Mouse (Mus musculus) ES-E14 (cell line): Measurements from ENCODE around the gene Crcp. TPM values are rescaled to one million over a fixed set of nuclear protein-coding genes. Genes with fewer than 3 reads are reported as not detected.
A peak's percentile ranks its signal among the peaks of the same experiment; 100 is the strongest.

Experiments
- DNase-seq: peaks from one replicate; pipeline ENCODE4 v3.0.0-alpha.2; 2013; ENCODE audit warnings: low read depth, low spot score
- H3K27ac ChIP-seq: 2 replicates; pipeline ENCODE4 v1.5.1; 2012; ENCODE audit warnings: low read depth, mild to moderate bottlenecking, low read length, moderate library complexity, mixed read lengths; ENCODE audit not compliant: poor library complexity, insufficient read depth, severe bottlenecking
- H3K36me3 ChIP-seq: 2 replicates; pipeline ENCODE4 v1.6.1; 2012; ENCODE audit warnings: mild to moderate bottlenecking, low read length, moderate library complexity, mixed read lengths; ENCODE audit not compliant: control insufficient read depth, poor library complexity, insufficient read depth, severe bottlenecking
- H3K4me1 ChIP-seq, 2 experiments: fragments of 150-350 bp in 1 of 2; sonication (generic) in 1 of 2; 2 replicates each; pipeline ENCODE4 v1.6.1; 2012; ENCODE audit warnings: low read length in 2 of 2, mild to moderate bottlenecking in 1 of 2, mixed read lengths in 1 of 2; ENCODE audit not compliant: control insufficient read depth in 2 of 2, insufficient read depth in 2 of 2, poor library complexity in 1 of 2
- H3K4me3 ChIP-seq, 2 experiments: fragments of 150-350 bp in 1 of 2; sonication (generic) in 1 of 2; 2 replicates each; pipeline ENCODE4 v1.5.1; 2012; ENCODE audit warnings: low read length in 2 of 2, low read depth in 1 of 2, mild to moderate bottlenecking in 1 of 2, mixed read lengths in 1 of 2; ENCODE audit not compliant: insufficient read depth in 1 of 2, poor library complexity in 1 of 2, severe bottlenecking in 1 of 2
- H3K9ac ChIP-seq: 2 replicates; pipeline ENCODE4 v1.6.1; 2012; ENCODE audit warnings: low read depth, mild to moderate bottlenecking, low read length, mixed read lengths; ENCODE audit not compliant: poor library complexity, insufficient read depth, severe bottlenecking
- H3K9me3 ChIP-seq: fragments of 150-350 bp; sonication (generic); 2 replicates; pipeline ENCODE4 v1.6.1; 2012; ENCODE audit warnings: low read depth, mild to moderate bottlenecking, low read length; ENCODE audit not compliant: control insufficient read depth, insufficient read depth
- CHD2 ChIP-seq: IDR thresholded peaks from 2 replicates; pipeline ENCODE4 v1.6.1; 2014; ENCODE audit warnings: mild to moderate bottlenecking, low read depth, low read length, inconsistent platforms
- HCFC1 ChIP-seq: IDR thresholded peaks from 2 replicates; pipeline ENCODE4 v1.6.1; 2012; ENCODE audit warnings: low read length, inconsistent platforms, borderline replicate concordance; ENCODE audit not compliant: insufficient read depth
- MAFK ChIP-seq: IDR thresholded peaks from 2 replicates; pipeline ENCODE4 v1.6.1; 2014; ENCODE audit warnings: mild to moderate bottlenecking, low read depth, low read length, inconsistent platforms; ENCODE audit not compliant: insufficient read depth
- ZC3H11A ChIP-seq: IDR thresholded peaks from 2 replicates; pipeline ENCODE4 v1.6.1; 2012; ENCODE audit warnings: low read depth, mild to moderate bottlenecking, inconsistent platforms, low read length, borderline replicate concordance
- ZNF384 ChIP-seq: IDR thresholded peaks from 2 replicates; pipeline ENCODE4 v1.6.1; 2012; ENCODE audit warnings: low read depth, low read length, inconsistent platforms
- in situ Hi-C, 2 experiments: fragments of 600-800 bp; cut with MboI; formaldehyde crosslinking; loops; one replicate each; pipeline ENCODE4 v1.15.1; 2025; ENCODE audit warnings: low sequenced_read_pairs in 2 of 2, inconsistent platforms in 1 of 2; ENCODE audit not compliant: unreplicated experiment in 2 of 2
- total RNA-seq: library from RNA; depleted of rRNA; stranded (reverse); fragments of 300-350 nt; gene quantifications from 2 replicates; pipeline ENCODE4 v1.2.3, GENCODE M21; 2012

Crcp gene
- total RNA-seq, 1 experiment, result 30.8 TPM

DNA sequence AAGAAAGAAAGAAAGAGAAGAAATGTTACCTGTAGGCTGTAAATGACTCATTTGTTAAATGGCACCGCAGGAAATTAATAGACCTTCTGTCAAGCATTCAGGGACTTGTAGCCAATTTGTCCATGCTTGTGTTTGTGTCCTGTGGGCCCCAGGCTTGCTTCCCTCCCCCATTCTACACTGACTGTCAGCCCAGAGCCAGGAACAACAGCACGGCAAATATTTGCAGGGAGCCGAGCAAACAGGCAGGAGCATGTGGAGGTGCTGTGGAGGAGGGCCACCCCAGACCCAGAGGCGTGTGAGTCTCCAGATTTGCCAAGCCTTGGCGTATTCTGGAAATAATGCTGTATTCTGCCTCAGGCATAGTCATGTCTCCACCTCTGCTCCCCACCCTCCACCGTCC, 45.4 kb downstream of the Crcp start:
- no peaks in the 10 kb centered on the region for H3K9me3 ChIP-seq
- no peak overlapping the region for H3K27ac ChIP-seq
- no peak overlapping the region for H3K9ac ChIP-seq
- no peak for TF ChIP-seq MAFK
- TF ChIP-seq ZNF384, result no peak
- no peak for TF ChIP-seq CHD2
- TF ChIP-seq HCFC1, result no peak
- TF ChIP-seq ZC3H11A, result no peak
- no peak overlapping the region for H3K4me3 ChIP-seq
- peaks cover 0 to 4% of the 10 kb centered on the region in 2 experiments; a peak in 2 of 4 replicates for H3K4me1 ChIP-seq
- in situ Hi-C loops, result no loop called here
- DNase-seq, result no peak
- no peaks in the 10 kb centered on the region for H3K36me3 ChIP-seq

GRCm38 (mm10) chr5:130076396-130076795, 47.3 kb downstream of the Crcp start:
- Histone ChIP-seq H3K4me3 (no peak overlapping the region), H3K9me3 (no peaks in the 10 kb centered on the region), H3K4me1 (peaks cover 0 to 4% of the 10 kb centered on the region in 2 experiments; a peak in 2 of 4 replicates), H3K27ac (no peak overlapping the region), H3K9ac (no peak overlapping the region), H3K36me3 (no peaks in the 10 kb centered on the region; the same call in 1 of the 2 replicates)
- TF ChIP-seq MAFK, result no peak
- no peak for TF ChIP-seq CHD2
- no peak for TF ChIP-seq ZC3H11A
- no peak for TF ChIP-seq ZNF384
- TF ChIP-seq HCFC1, result no peak
- in situ Hi-C loops, result no loop called here
- no peak for DNase-seq

DNA sequence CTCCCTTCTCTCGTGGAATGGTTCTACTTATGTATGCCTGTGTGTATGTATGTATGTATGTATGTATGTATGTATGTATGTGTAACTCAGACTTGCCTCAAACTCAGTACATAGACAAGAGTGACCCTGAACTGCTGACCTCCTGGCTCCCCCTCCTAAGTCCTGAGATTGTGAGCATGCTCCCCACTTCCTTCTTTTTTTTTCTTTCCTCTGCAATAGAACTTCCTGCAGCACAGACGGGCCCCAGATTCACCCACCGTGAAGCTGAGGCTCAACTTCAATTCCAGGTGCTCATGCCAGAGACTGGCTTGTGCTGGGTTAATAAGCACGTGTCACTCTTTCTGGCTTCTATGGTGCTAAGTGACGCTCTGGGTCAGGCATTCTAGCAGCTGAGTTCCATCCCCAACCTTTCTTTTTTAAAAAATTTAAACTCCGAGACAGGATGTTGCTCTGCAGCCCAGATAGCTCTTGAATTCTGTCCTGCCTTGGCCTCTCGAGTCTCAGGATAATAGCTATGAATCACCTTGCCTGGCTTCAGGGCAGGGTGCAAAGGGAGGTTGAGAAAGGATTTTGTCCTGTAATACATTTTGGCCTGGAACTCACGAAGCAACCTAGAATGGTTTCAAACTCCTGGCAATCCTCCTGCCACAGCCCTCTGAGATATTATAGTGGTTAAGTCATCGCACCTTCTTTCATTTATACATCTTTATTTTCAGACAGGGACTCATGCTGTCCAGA, 49.2 kb downstream of the Crcp start:
- TF ChIP-seq CHD2 (no peak), MAFK (no peak), ZNF384 (no peak), ZC3H11A (no peak)
- H3K27ac ChIP-seq, result no peak overlapping the region
- peaks cover 0 to 4% of the 10 kb centered on the region in 2 experiments; a peak in 2 of 4 replicates for H3K4me1 ChIP-seq
- H3K9ac ChIP-seq, result no peak overlapping the region
- H3K36me3 ChIP-seq, result peaks cover 3% of the 10 kb centered on the region; the same call in 1 of the 2 replicates
- in situ Hi-C loops, result no loop called here
- no peak overlapping the region for H3K4me3 ChIP-seq
- DNase-seq, result no peak
- no peaks in the 10 kb centered on the region for H3K9me3 ChIP-seq

DNA sequence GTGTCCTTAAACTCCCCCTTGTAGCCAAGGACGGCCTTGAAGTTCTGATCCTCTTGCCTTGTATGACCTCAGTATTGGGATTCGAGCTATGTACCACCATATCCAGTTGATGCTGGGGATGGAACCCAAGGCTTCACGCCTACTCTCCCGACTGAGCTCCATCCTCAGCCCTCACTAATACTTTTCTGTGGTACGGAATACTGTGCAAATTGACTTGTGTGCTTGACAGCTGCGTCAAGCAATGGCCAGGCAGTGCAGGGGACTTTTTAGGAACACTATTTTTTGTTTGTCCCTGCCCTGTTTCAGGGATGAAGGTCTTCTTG, 49.7 kb downstream of the Crcp start:
- peaks cover 3% of the 10 kb centered on the region; the same call in 1 of the 2 replicates for H3K36me3 ChIP-seq
- peaks cover 0 to 4% of the 10 kb centered on the region in 2 experiments; a peak in 2 of 4 replicates for H3K4me1 ChIP-seq
- DNase-seq, result no peak
- H3K9me3 ChIP-seq, result no peaks in the 10 kb centered on the region
- H3K4me3 ChIP-seq, result peak overlapping the region in 1 of 2 experiments; percentile 38; a peak in 1 of 4 replicates
- no peak for TF ChIP-seq MAFK
- TF ChIP-seq CHD2, result no peak
- no peak for TF ChIP-seq ZC3H11A
- no peak for TF ChIP-seq HCFC1
- TF ChIP-seq ZNF384, result no peak
- peak overlapping the region; percentile 59; the same call in 1 of the 2 replicates for H3K9ac ChIP-seq
- H3K27ac ChIP-seq, result no peak overlapping the region
- in situ Hi-C loops, result no loop called here
